Mouse (Mus musculus) cerebellum, postnatal 14 days (tissue): Measurements from ENCODE around the gene Padi4.
A peak's percentile ranks its signal among the peaks of the same experiment; 100 is the strongest.

Experiments used
- DNase-seq, 2 experiments: peaks; one replicate each; pipeline ENCODE4 v3.0.0; 2021; ENCODE audit warnings: mixed read lengths in 2 of 2

Padi4 gene

DNA sequence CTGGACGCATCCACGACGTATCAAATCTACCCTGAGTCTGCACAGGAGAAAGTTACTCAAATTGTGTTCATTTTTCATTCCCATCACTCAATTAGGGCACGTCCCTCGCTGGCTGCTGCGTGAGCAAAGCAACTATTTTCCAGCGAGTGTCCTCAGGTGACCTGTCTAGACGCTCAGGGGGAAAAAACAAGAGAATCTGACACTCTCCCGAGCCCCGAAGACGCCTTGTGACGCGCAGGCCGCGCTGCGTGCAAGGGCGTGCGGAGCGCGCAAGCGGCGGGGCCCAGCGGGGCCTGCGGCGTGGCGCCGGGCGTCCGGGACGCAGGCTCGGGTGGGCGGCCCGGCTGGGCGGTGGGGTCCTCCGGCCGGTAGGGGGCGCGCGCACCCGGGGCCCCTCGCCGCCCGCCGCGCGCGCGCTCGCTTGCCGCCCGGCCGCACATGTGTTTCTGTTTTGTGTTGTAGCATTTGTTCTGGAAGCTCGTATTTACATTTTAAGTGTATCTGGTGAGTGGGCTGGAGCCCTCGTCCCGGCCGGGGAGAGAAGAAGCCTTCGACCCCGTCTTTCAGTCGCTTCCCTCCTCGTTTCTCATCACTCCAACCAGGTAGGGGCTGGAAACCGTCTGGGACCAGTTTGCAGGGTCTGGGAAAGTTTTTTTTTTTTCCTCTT, 72.9 kb downstream of the Padi4 start:
- DNase-seq, result peak; percentile 86 to 90

DNA sequence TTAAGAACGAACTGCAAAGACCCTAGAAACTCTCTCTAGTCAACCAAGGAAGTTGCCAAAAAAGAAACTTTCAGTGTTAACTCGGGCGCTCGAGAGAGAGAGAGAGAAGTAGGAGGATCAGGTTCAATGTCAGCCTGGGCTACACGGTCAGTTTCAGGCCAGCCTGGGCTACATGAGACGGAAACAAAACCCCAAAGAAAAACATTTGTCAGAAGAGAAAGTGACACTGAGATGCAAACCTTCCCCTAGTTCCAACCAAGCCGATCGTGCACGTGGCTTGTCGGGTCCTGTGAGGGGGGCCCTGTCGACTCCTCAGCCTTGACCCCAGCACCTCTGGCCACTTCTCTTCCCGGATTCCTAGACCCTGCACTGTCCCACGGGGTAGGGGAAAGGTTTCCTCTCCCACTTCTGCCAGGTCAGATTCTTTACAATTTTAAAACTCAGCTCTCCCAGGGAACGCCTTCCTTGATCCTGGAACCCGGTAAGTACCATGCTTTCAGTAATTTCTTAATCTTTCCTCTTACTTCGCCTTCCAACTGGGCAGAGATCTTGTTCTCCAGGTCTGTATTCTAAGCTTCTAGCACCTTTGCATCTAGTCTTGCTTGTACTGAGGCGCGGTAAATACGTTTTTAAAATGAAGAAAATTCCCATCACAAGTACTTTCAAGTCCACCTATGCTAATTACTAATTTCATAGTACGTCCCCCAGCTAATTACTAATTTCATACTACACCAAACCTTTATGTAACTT, 73.6 kb downstream of the Padi4 start, which contains the start of gene Rcc2:
Gene Rcc2, plus strand, starts transcription at position 273 of the 750 bp plus-strand sequence.
- no peak for DNase-seq

GRCm38 (mm10) chr4:140699441-140700127, 74.5 kb downstream of the Padi4 start:
- peak; percentile 44 to 52 for DNase-seq
